Mouse (Mus musculus) bone marrow macrophage, adult 2 months (primary cell): ENCODE results near the gene Fam173b.

Source experiments
- CTCF ChIP-seq: IDR thresholded peaks from 2 replicates; pipeline ENCODE4 v1.5.1; 2012; ENCODE audit warnings: low read depth, mild to moderate bottlenecking, low read length, moderate library complexity
- POLR2A ChIP-seq: IDR thresholded peaks from 2 replicates; pipeline ENCODE4 v1.6.1; 2012; ENCODE audit warnings: mild to moderate bottlenecking, low read depth, low read length, borderline replicate concordance

DNA sequence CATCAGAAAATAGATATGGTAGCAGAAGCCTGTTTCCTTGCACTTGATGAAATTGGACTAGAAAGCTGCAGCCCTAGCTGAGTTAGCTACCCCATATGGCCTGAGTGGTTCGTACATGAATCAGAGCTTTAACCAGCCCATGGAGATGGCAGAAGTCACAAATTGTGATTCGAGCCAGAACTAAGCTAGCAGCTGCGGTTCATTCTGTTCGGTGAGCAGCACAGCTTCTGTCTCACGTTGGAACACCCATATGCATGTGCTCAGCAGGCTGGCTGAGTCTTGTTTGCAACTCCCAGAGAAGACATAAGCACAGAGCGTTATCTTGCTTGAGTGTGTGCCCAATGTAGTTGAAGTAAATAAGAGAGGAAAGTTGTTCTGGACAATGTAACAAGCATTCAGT lies 32.9 kb downstream of the Fam173b start:
- TF ChIP-seq CTCF (no peak), POLR2A (no peak)
